Mouse (Mus musculus) embryonic facial prominence, embryonic 13.5 days (tissue): ENCODE data around the gene Prss45. TPM values are rescaled to one million over a fixed set of nuclear protein-coding genes. Genes with fewer than 3 reads are reported as not detected.
"Not testable (repeated sequence)": the region's sequence is repeated elsewhere in the genome, so short reads cannot be mapped to it uniquely, and the experiment has no call there.

Source experiments
- ATAC-seq: fragments of 200-750 bp; cut with Nextera tagmentation; 2 replicates; pipeline ENCODE4 v1.8.0; 2017; ENCODE audit warnings: low read depth; ENCODE audit not compliant: insufficient number of reproducible peaks, insufficient read depth, low FRiP score, low TSS enrichment
- H3K27ac ChIP-seq: fragments of 300-500 bp; sonication (generic); 2 replicates; pipeline ENCODE4 v1.5.1; 2015; ENCODE audit warnings: moderate library complexity, mild to moderate bottlenecking, inconsistent platforms
- H3K27me3 ChIP-seq: fragments of 300-500 bp; sonication (generic); 2 replicates; pipeline ENCODE4 v1.6.1; 2015; ENCODE audit warnings: mild to moderate bottlenecking, inconsistent platforms
- H3K36me3 ChIP-seq: fragments of 300-500 bp; sonication (generic); 2 replicates; pipeline ENCODE4 v1.6.1; 2015; ENCODE audit warnings: mild to moderate bottlenecking, inconsistent platforms
- H3K4me1 ChIP-seq: fragments of 300-500 bp; sonication (generic); 2 replicates; pipeline ENCODE4 v1.6.1; 2015; ENCODE audit warnings: inconsistent platforms
- H3K4me2 ChIP-seq: fragments of 300-500 bp; sonication (generic); 2 replicates; pipeline ENCODE4 v1.6.1; 2015; ENCODE audit warnings: moderate library complexity, mild to moderate bottlenecking, inconsistent platforms
- H3K4me3 ChIP-seq: fragments of 300-500 bp; sonication (generic); 2 replicates; pipeline ENCODE4 v1.5.1; 2015; ENCODE audit warnings: mild to moderate bottlenecking, inconsistent platforms
- H3K9ac ChIP-seq: fragments of 300-500 bp; sonication (generic); 2 replicates; pipeline ENCODE4 v1.6.1; 2015; ENCODE audit warnings: mild to moderate bottlenecking, inconsistent platforms
- H3K9me3 ChIP-seq: fragments of 300-500 bp; sonication (generic); 2 replicates; pipeline ENCODE4 v1.6.1; 2016; ENCODE audit warnings: inconsistent platforms
- WGBS: fragments of 180-500 bp; shearing (Covaris S2); methylation state at CpG from one replicate; pipeline ENCODE4 v1.1.7; 2015; ENCODE audit warnings: mixed read lengths; 5-methylcytosine and 5-hydroxymethylcytosine counted together
- polyA plus RNA-seq: library from polyadenylated mRNA; unstranded; fragments of >200 nt; fragmentation: Nextera tagmentation; extraction: Ambion mirVana; gene quantifications from 2 replicates; pipeline ENCODE4 v1.2.1, GENCODE M21; 2015

Gene Prss45
- polyA plus RNA-seq, result not detected in 2 replicates

DNA sequence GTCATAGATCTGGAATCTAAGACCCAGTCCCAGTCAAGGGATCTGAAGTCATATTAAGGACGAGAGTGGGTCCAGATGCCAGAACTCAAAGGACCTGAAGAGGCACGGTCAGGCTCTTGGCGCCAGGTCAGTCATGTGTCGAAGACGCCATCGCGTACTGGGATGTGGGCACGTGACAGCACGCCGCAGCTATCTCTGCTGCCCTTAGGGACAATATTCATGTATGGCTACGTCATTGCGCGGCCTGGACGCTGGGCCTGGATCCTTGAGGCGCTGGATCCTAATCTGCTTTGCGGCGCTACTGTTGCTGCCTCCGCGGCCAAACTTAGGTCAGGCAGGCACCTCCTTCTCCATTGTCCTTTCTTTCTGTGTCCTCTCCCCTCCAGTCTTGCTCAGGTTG, at the start of gene Prss45:
Prss45 (plus strand) TSS at position 178 of the 400 bp plus-strand sequence.
- 67% methylated on average over 19 of the region's 19 CpGs for WGBS

GRCm38 (mm10) chr9:110788169-110788568, 46.2 kb upstream of the Prss45 start:
- H3K27me3 ChIP-seq, result no peaks in the 10 kb centered on the region
- no peak overlapping the region for H3K27ac ChIP-seq
- H3K9ac ChIP-seq, result no peak overlapping the region
- H3K4me2 ChIP-seq, result no peak overlapping the region
- no peaks in the 10 kb centered on the region for H3K9me3 ChIP-seq
- no peak for ATAC-seq
- H3K36me3 ChIP-seq, result no peaks in the 10 kb centered on the region
- peaks cover 3% of the 10 kb centered on the region; the same call in 1 of the 2 replicates for H3K4me1 ChIP-seq
- 90% methylated on average over 3 of the region's 3 CpGs for WGBS
- no peak overlapping the region for H3K4me3 ChIP-seq

More for the DNA sequence above, at the start of gene Prss45:
- no peaks in the 10 kb centered on the region for H3K9me3 ChIP-seq
- no peak within 1 kb of the TSS for H3K9ac ChIP-seq
- H3K36me3 ChIP-seq, result no peaks in the 10 kb centered on the region
- H3K4me2 ChIP-seq, result peak within 1 kb of the TSS; percentile 24
- no peaks in the 10 kb centered on the region for H3K27me3 ChIP-seq
- ATAC-seq, result no peak
- no peak within 1 kb of the TSS for H3K4me3 ChIP-seq
- H3K27ac ChIP-seq, result no peak within 1 kb of the TSS
- H3K4me1 ChIP-seq, result no peaks in the 10 kb centered on the region

- Histone ChIP-seq H3K36me3 (no peaks in the 10 kb centered on the region), H3K27me3 (no peaks in the 10 kb centered on the region), H3K4me1 (no peaks in the 10 kb centered on the region), H3K4me3 (no peak overlapping the region), H3K9ac (no peak overlapping the region), H3K27ac (no peak overlapping the region), H3K9me3 (no peaks in the 10 kb centered on the region), H3K4me2 (no peak overlapping the region)
- WGBS, result 80% methylated on average over 4 of the region's 4 CpGs
- ATAC-seq, result no peak
These were observed 43.9 kb upstream of the Prss45 start for GRCm38 (mm10) chr9:110790462-110790861.

GRCm38 (mm10) chr9:110797013-110797412, 37.4 kb upstream of the Prss45 start:
- ATAC-seq, result no peak
- Histone ChIP-seq H3K4me2 (no peak overlapping the region), H3K36me3 (no peaks in the 10 kb centered on the region), H3K4me3 (no peak overlapping the region), H3K27ac (no peak overlapping the region), H3K9me3 (no peaks in the 10 kb centered on the region), H3K4me1 (no peaks in the 10 kb centered on the region), H3K27me3 (no peaks in the 10 kb centered on the region), H3K9ac (no peak overlapping the region)
- WGBS, result 83% methylated on average over 10 of the region's 10 CpGs

GRCm38 (mm10) chr9:110797866-110798265, 36.5 kb upstream of the Prss45 start, which contains the start of gene Prss42:
Prss42 (plus strand) TSS chr9:110798166.
- Histone ChIP-seq H3K4me3 (no peak within 1 kb of the TSS), H3K36me3 (no peaks in the 10 kb centered on the region), H3K27me3 (no peaks in the 10 kb centered on the region), H3K9ac (no peak within 1 kb of the TSS), H3K9me3 (no peaks in the 10 kb centered on the region), H3K4me1 (no peaks in the 10 kb centered on the region), H3K27ac (no peak within 1 kb of the TSS), H3K4me2 (no peak within 1 kb of the TSS)
- WGBS, result 93% methylated on average over 14 of the region's 14 CpGs
- no peak for ATAC-seq

DNA sequence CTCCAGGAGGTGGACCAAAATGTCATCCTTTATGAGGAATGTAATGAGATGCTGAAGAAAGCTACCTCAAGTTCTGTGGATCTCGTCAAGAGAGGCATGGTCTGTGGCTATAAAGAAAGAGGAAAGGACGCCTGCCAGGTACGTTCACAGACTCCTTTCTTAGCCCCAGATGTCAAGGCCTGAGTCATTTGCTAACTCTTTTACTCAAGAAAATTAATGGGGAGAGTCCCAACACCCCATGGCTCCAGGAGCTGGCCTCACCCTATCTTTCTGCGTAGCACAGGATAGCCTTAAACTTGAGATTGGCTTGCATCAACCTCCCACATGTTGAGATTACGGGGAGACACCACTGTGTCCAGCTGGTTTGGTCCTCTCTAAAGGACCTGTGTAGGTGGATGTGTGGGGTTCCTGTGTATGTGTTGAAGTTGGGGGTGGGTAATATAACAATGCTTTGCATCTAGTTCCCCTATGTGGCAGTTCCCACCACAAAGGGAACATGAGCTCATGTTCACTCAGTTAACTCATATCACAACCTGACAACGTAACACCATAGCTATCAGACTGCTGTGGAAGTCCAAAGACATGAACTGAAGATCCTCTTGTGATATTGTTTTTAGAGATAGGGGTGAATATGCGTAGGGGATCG, 33.4 kb upstream of the Prss45 start:
- 91% methylated on average over 8 of the region's 8 CpGs for WGBS
- no peak for ATAC-seq
- no peaks in the 10 kb centered on the region for H3K27me3 ChIP-seq

GRCm38 (mm10) chr9:110803294-110803693, 31.1 kb upstream of the Prss45 start:
- no peak overlapping the region for H3K9ac ChIP-seq
- no peaks in the 10 kb centered on the region for H3K36me3 ChIP-seq
- no peaks in the 10 kb centered on the region for H3K4me1 ChIP-seq
- no peaks in the 10 kb centered on the region for H3K9me3 ChIP-seq
- H3K4me3 ChIP-seq, result no peak overlapping the region
- 66% methylated on average over 4 of the region's 4 CpGs for WGBS
- no peaks in the 10 kb centered on the region for H3K27me3 ChIP-seq
- H3K27ac ChIP-seq, result no peak overlapping the region
- no peak for ATAC-seq
- no peak overlapping the region for H3K4me2 ChIP-seq

More for the DNA sequence above, 33.4 kb upstream of the Prss45 start:
- no peak overlapping the region for H3K4me2 ChIP-seq
- H3K9ac ChIP-seq, result no peak overlapping the region
- H3K36me3 ChIP-seq, result no peaks in the 10 kb centered on the region
- no peaks in the 10 kb centered on the region for H3K4me1 ChIP-seq
- H3K4me3 ChIP-seq, result no peak overlapping the region
- H3K9me3 ChIP-seq, result no peaks in the 10 kb centered on the region
- H3K27ac ChIP-seq, result no peak overlapping the region

DNA sequence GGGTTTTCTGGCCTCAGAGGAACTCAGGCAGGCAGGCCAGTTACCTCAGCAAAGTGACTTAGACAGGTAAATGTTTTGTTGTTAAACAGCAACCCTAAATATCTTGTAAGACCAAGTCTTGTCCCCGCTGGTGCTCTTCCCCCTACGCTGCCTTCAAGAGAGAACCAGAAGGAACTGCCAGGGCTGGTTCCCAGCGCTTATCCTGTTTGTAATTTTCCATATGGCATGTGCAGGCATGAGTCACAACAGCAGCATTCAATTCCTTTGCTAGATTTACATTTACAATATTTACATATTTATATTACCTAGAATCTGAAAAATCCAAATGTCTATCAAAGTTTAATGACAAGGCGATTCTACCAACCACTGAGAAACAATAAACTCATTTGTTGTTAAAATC, 24.3 kb upstream of the Prss45 start:
- no peaks in the 10 kb centered on the region for H3K36me3 ChIP-seq
- no peaks in the 10 kb centered on the region for H3K9me3 ChIP-seq
- no peak overlapping the region for H3K4me3 ChIP-seq
- H3K9ac ChIP-seq, result no peak overlapping the region
- no peak overlapping the region for H3K27ac ChIP-seq
- no peak overlapping the region for H3K4me2 ChIP-seq
- WGBS, result 80% methylated on average over 4 of the region's 4 CpGs
- no peaks in the 10 kb centered on the region for H3K4me1 ChIP-seq
- ATAC-seq, result no peak
- H3K27me3 ChIP-seq, result no peaks in the 10 kb centered on the region

GRCm38 (mm10) chr9:110813789-110814188, 20.6 kb upstream of the Prss45 start, which contains the start of gene Prss44:
Prss44 (plus strand) TSS chr9:110813994.
- Histone ChIP-seq H3K36me3 (no peaks in the 10 kb centered on the region), H3K9ac (no peak within 1 kb of the TSS), H3K27me3 (no peaks in the 10 kb centered on the region), H3K4me2 (no peak within 1 kb of the TSS), H3K27ac (no peak within 1 kb of the TSS), H3K9me3 (no peaks in the 10 kb centered on the region), H3K4me3 (no peak within 1 kb of the TSS), H3K4me1 (no peaks in the 10 kb centered on the region)
- WGBS, result 60% methylated on average over 18 of the region's 18 CpGs
- no peak for ATAC-seq

DNA sequence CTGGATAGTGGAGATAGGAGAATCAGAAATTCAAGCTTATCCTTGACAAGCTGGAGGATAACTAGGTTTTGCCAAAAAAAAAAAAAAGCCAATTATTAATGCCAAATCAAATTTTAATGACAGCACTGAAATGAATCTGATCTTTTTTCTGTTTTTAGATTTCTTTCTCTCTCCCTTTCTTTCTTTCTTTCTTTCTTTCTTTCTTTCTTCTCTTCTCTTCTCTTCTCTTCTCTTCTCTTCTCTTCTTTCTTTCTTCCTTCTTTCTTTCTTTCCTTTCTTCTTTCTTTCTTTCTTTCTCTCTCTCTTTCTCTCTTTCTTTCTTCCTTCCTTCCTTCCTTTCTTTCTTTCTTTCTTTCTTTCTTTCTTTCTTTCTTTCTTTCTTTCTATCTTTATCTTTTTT, 13.8 kb upstream of the Prss45 start:
- H3K27me3 ChIP-seq, H3K27ac ChIP-seq, H3K4me1 ChIP-seq, H3K4me2 ChIP-seq, ATAC-seq, H3K9me3 ChIP-seq, H3K9ac ChIP-seq, H3K4me3 ChIP-seq, H3K36me3 ChIP-seq: not testable (repeated sequence)

GRCm38 (mm10) chr9:110821436-110821835, 13.0 kb upstream of the Prss45 start:
- WGBS, result 86% methylated on average over 7 of the region's 7 CpGs
- Histone ChIP-seq H3K27ac (no peak overlapping the region), H3K4me1 (no peaks in the 10 kb centered on the region; the same call in 1 of the 2 replicates), H3K27me3 (no peaks in the 10 kb centered on the region), H3K9ac (no peak overlapping the region), H3K36me3 (no peaks in the 10 kb centered on the region), H3K9me3 (no peaks in the 10 kb centered on the region), H3K4me3 (no peak overlapping the region), H3K4me2 (no peak overlapping the region)
- ATAC-seq, result no peak

- WGBS, result 70% methylated on average over 4 of the region's 4 CpGs
These were observed 9.0 kb upstream of the Prss45 start for GRCm38 (mm10) chr9:110825426-110825825.

More at GRCm38 (mm10) chr9:110825426-110825825, 9.0 kb upstream of the Prss45 start:
- Histone ChIP-seq H3K27me3 (no peaks in the 10 kb centered on the region), H3K4me1 (no peaks in the 10 kb centered on the region; the same call in 1 of the 2 replicates), H3K4me3 (no peak overlapping the region), H3K9me3 (no peaks in the 10 kb centered on the region), H3K36me3 (no peaks in the 10 kb centered on the region), H3K9ac (no peak overlapping the region), H3K4me2 (no peak overlapping the region), H3K27ac (no peak overlapping the region)
- no peak for ATAC-seq
